16 mouse cellular contexts compared by ENCODE assay signal in genomic region chr5:27052441-27052840, GRCm38 (mm10).
DNase-seq lines count a peak whose midpoint lies in the region; ATAC-seq and TF ChIP-seq lines count a peak whose summit lies in the region.
"Had no signal": no experiment of that assay in that cellular context is flagged by ENCODE, and none has a peak within 500 bp of the region (broad histone marks: within the 10 kb centered on the region; RNA-seq: fewer than 3 reads in every experiment).

No protein-coding gene starts in this region.

- WGBS in kidney, embryonic 15.5 days: 22% methylated on average over 2 of the region's 2 CpGs
- WGBS in thymus, adult 2 months: 38% methylated on average over 2 of the region's 2 CpGs

- no peak overlapping the region for H3K4me3 ChIP-seq in kidney, embryonic 15.5 days (replicated peaks)
- no peak overlapping the region for H3K4me3 ChIP-seq in thymus, adult 2 months (ENCODE audit: control insufficient read depth, insufficient read depth, low read length)
- H3K4me3 ChIP-seq: gastrocnemius, adult 2 months; heart, embryonic 13.5 days; neural tube, embryonic 12.5 days; stomach, embryonic 15.5 days had no signal

- H3K36me3 ChIP-seq in kidney, embryonic 15.5 days: no peaks in the 10 kb centered on the region
- H3K36me3 ChIP-seq in thymus, adult 2 months (ENCODE audit: control insufficient read depth, insufficient read depth, low read length): no peaks in the 10 kb centered on the region
- H3K36me3 ChIP-seq: heart, embryonic 13.5 days; neural tube, embryonic 12.5 days; stomach, embryonic 15.5 days had no signal

- no peak for TF ChIP-seq POLR2A in thymus, adult 2 months (IDR thresholded peaks at IDR 0.05; ENCODE audit: control insufficient read depth, extremely low read depth, insufficient read depth, low read length, poor library complexity)

- H3K4me1 ChIP-seq in kidney, embryonic 15.5 days: peaks cover 12% of the 10 kb centered on the region
- no peaks in the 10 kb centered on the region for H3K4me1 ChIP-seq in thymus, adult 2 months (replicated peaks; ENCODE audit: control insufficient read depth, insufficient read depth, low read length)
- H3K4me1 ChIP-seq: heart, embryonic 13.5 days; stomach, embryonic 15.5 days had no signal

- H3K27me3 ChIP-seq in kidney, embryonic 15.5 days: peaks cover 35% of the 10 kb centered on the region
- no peaks in the 10 kb centered on the region for H3K27me3 ChIP-seq in thymus, adult 2 months (ENCODE audit: control insufficient read depth, insufficient read depth, low read length)

- H3K9ac ChIP-seq in kidney, embryonic 15.5 days: no peak overlapping the region
- H3K9ac ChIP-seq: heart, embryonic 13.5 days; neural tube, embryonic 12.5 days; stomach, embryonic 15.5 days had no signal

- DNase-seq in adrenal gland, postnatal 10 days: peak; percentile 47
- no peak for DNase-seq in adrenal gland, postnatal 4 days (ENCODE audit: low spot score in 2 of 2)
- DNase-seq in kidney, postnatal 14 days: peak; percentile 14
- DNase-seq in thymus, postnatal 4 days: peak; percentile 19
- no peak for DNase-seq in thymus, adult 2 months
- DNase-seq in left cerebral cortex, postnatal 14 days (ENCODE audit: low spot score in 2 of 2): no peak
- no peak for DNase-seq in layer of hippocampus, postnatal 36 days
- DNase-seq: cerebellum, postnatal 25 days; gastrocnemius, adult 2 months; kidney, adult 18-20 months; liver; right cerebral cortex, postnatal 25 days had no signal

- ATAC-seq in kidney, embryonic 15.5 days (replicated peaks; ENCODE audit: low FRiP score): no peak

- intact Hi-C loops in left cerebral cortex, postnatal 14 days (cut with DNase I): no loop called here

- no peak for TF ChIP-seq CTCF in thymus, adult 2 months (IDR thresholded peaks at IDR 0.05; ENCODE audit: borderline replicate concordance, control insufficient read depth, extremely low read depth, insufficient read depth, low read length, poor library complexity)

- H3K4me2 ChIP-seq in kidney, embryonic 15.5 days: no peak overlapping the region
- H3K4me2 ChIP-seq: heart, embryonic 13.5 days; neural tube, embryonic 12.5 days; stomach, embryonic 15.5 days had no signal

- no peak overlapping the region for H3K27ac ChIP-seq in kidney, embryonic 15.5 days
- no peak overlapping the region for H3K27ac ChIP-seq in thymus, adult 2 months (ENCODE audit: control insufficient read depth, insufficient read depth, low read length)
- H3K27ac ChIP-seq: gastrocnemius, adult 2 months; heart, embryonic 13.5 days; neural tube, embryonic 12.5 days; stomach, embryonic 15.5 days had no signal

- H3K9me3 ChIP-seq in kidney, embryonic 15.5 days (replicated peaks): no peaks in the 10 kb centered on the region
- H3K9me3 ChIP-seq: heart, embryonic 13.5 days; neural tube, embryonic 12.5 days; stomach, embryonic 15.5 days had no signal

Comparison
In these comparisons a context has a peak if more than half of its experiments do, and no peak if none do; other contexts are left out.
1. DNase-seq: peak in adrenal gland, postnatal 10 days (single experiment), kidney, postnatal 14 days (single experiment) and thymus, postnatal 4 days (single experiment); none in adrenal gland, postnatal 4 days (0 of 2), thymus, adult 2 months (single experiment), left cerebral cortex, postnatal 14 days (0 of 2) and layer of hippocampus, postnatal 36 days (0 of 2).